Mouse (Mus musculus) thymus, postnatal 4 days (tissue): ENCODE results near the gene Olfr211.

ENCODE experiments used
- DNase-seq: peaks from one replicate; pipeline ENCODE4 v3.0.0; 2021

The Olfr211 gene

GRCm38 (mm10) chr6:116488791-116489190, at the start of gene Olfr211:
Gene Olfr211 (plus strand): TSS chr6:116489091.
- DNase-seq = no peak

- DNase-seq = no peak
Measured at GRCm38 (mm10) chr6:116439531-116439930, 49.4 kb upstream of the Olfr211 start.

DNA sequence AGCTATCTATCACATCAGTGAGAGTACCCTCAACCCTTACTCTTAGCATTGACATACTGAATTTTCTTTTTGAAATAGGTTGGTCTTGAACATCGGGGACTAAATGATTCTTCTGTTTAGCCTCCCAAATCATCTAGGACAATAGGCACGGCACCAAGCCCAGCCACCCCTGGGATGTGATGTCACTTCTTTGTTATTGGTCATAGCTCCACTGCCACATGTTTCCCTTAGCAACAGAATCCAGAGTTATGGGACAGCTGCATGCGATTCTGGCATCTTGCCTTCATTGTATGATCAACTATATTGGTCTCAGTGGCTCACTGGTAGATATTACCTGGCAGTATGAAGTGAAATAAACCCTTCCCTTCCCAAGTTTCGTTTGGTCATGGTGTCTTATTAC, 48.4 kb upstream of the Olfr211 start:
- no peak for DNase-seq

GRCm38 (mm10) chr6:116440849-116441248, 48.0 kb upstream of the Olfr211 start:
- no peak for DNase-seq

DNA sequence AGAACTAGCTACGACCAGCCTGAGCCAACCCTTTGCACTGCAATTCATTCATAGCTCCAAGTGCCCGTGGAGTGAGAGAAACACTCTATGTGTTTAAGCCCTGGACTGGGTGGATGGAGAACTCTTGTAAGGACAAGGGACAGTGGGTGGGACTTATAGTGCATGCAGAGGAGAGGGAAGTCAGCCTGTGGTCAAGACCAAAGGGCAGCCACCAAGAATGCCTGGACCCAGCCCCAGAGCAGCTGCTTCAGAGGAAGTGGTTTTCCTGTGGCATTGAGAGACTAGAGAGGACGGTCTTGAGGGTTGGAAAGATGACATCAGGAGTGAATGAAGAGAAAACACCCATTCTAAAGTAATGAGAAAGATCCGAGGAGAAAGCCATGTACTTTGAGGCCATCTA, 33.1 kb upstream of the Olfr211 start:
- no peak for DNase-seq

- peak; percentile 43 for DNase-seq
Measured at GRCm38 (mm10) chr6:116456482-116456881, 32.4 kb upstream of the Olfr211 start.

DNA sequence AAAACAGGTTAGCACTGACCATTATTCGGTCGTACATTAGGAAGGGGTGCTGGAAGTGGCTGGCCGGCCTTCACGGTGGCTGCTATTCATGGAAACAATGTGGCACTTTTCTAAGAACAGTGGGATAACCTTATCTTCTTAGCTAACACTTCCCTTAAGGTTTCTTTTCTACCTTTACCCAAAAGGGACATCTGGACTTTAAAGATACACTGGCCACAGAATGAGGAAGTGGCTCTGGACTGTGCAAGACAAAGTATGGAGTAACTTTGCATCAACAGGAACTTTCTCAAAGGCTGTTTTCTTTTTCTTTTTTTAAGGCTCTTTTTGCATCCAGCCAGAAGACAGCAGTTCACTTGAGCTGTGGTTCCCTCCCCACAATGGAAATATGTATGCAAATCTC, 30.2 kb upstream of the Olfr211 start:
- DNase-seq = no peak

GRCm38 (mm10) chr6:116459232-116459631, 29.7 kb upstream of the Olfr211 start:
- DNase-seq = no peak

- peak; percentile 10 for DNase-seq
Measured at GRCm38 (mm10) chr6:116460544-116461283, 28.2 kb upstream of the Olfr211 start, which contains the start of gene Alox5. Gene Alox5 (minus strand): TSS chr6:116461178.

GRCm38 (mm10) chr6:116468081-116468480, 20.8 kb upstream of the Olfr211 start:
- DNase-seq = no peak

DNA sequence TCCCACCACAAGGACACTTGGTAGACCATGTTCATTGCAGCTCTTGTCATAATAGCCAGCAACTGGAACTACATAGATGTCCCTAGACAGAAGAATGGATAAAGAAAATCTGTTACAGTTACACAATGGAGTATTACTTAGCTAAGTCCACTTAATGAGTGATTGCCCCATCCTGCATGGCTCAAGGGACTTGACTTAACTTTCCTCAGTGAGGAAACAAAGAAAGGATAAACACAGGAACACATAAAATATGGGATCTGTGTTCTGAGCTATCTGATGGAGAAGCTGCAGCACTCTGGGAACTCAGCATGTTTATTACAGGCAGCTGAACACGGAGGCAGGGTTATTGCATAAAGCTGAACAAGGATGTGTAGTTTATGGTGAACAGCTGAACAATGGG, 3.8 kb upstream of the Olfr211 start:
- DNase-seq = no peak

- DNase-seq = no peak
Measured at GRCm38 (mm10) chr6:116486833-116487232, 2.1 kb upstream of the Olfr211 start.

DNA sequence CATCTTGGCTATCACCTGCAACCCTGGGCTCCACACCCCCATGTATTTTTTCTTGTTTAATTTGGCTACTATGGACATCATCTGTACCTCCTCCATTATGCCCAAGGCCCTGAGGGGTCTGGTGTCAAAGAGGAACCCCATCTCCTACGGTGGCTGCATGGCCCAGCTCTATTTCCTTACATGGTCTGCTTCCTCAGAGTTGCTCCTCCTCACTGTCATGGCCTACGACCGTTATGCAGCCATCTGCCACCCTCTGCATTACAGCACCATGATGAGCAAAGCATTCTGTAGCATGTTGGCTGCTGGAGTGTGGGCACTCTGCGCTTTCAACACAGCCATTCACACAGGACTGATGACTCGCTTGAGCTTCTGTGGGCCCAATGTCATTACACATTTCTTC, 4.9 kb downstream of the Olfr211 start:
- DNase-seq = no peak

GRCm38 (mm10) chr6:116495960-116496359, 7.1 kb downstream of the Olfr211 start:
- DNase-seq = no peak

- peak; percentile 8 for DNase-seq
Measured at GRCm38 (mm10) chr6:116506302-116507003, 17.6 kb downstream of the Olfr211 start, which contains the start of gene Olfr212. Gene Olfr212 (plus strand): TSS chr6:116506516.

GRCm38 (mm10) chr6:116514832-116515231, 25.9 kb downstream of the Olfr211 start:
- no peak for DNase-seq

- no peak for DNase-seq
Measured at GRCm38 (mm10) chr6:116538156-116538555, 49.3 kb downstream of the Olfr211 start, which contains the start of gene Olfr213. Gene Olfr213 (plus strand): TSS chr6:116538456.

GRCm38 (mm10) chr6:116542500-116542899, 53.6 kb downstream of the Olfr211 start:
- no peak for DNase-seq
